Mouse (Mus musculus): ENCODE data around the gene Herc2.
"Not testable (repeated sequence)": the region's sequence is repeated elsewhere in the genome, so short reads cannot be mapped to it uniquely, and the experiment has no call there.

The Herc2 gene

DNA sequence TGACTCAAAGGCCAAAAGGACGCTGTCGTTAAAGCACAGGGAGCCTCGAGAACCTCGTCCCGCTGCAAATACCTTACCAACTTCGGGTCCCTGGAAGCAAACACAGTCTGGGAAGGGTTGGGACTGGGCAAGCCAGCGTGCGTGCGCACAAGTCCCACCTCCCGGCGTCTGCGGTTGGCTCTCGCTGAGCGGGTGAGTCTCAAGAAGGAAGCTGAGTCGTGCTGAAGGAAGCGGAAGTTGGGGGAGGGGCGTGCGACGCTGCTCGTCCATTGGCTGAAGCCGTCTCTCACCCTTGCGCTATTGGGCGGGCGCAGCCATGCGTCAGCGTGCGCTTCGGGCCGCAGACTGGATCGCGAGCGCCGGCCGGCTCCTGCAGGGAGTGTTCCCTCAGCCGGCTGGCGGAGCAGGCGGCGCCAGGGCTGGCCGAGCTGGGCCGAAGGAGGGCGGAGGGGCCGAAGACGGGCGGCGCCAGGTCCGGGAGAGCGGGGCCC is at the start of gene Herc2:
Gene Herc2 (plus strand): TSS at position 366 of the 491 bp plus-strand sequence.
- DNase-seq, result peak; percentile 99 to 100

DNA sequence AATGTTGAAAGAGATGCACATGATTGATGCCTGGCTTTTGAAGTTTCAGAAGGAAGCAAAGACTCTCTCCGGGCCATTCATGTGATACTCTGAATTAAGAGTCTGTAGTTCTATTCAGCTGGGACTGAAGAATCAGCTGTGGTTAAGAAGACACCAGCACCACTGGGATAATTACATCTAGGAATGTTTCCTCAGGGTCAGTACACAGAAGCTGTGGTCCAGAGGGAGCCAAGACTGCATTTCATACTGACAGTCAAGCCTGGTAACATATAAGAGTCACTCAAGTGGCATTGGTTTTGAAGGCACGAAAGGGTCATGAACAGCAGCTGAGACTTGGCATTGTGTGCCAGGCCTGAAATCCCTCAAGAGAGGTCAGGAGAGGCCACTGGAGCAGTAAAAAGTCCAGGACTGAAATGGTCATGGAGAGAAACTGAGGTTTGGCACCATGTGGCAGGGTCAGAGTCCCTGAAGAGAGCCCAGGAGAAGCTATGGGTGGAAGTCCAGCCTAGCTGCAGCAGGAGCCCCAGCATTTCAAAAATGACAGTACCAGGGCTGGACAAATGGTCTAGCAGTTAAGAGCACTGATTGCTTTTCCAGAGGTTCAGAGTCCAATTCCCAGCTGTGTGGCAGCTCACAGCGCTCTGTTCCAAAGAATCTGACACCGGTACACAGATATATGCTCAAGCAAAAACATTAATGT is 39.5 kb upstream of the Herc2 start:
- no peak for DNase-seq

DNA sequence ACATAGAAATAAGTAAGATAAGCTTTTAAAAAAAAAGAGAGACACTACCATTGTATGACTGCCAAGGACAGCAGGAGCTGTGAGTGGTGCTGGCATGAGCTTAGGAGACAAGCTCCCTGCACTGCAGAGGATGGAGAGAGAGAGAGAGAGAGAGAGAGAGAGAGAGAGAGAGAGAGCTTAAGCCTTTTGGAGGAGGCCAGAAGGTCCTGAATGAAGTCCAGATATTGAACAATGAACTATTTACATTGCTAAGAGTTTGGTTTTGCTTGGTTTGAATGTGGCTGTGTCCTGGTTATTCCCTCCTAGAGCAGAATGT is 39.0 kb upstream of the Herc2 start:
- no peak for DNase-seq

DNA sequence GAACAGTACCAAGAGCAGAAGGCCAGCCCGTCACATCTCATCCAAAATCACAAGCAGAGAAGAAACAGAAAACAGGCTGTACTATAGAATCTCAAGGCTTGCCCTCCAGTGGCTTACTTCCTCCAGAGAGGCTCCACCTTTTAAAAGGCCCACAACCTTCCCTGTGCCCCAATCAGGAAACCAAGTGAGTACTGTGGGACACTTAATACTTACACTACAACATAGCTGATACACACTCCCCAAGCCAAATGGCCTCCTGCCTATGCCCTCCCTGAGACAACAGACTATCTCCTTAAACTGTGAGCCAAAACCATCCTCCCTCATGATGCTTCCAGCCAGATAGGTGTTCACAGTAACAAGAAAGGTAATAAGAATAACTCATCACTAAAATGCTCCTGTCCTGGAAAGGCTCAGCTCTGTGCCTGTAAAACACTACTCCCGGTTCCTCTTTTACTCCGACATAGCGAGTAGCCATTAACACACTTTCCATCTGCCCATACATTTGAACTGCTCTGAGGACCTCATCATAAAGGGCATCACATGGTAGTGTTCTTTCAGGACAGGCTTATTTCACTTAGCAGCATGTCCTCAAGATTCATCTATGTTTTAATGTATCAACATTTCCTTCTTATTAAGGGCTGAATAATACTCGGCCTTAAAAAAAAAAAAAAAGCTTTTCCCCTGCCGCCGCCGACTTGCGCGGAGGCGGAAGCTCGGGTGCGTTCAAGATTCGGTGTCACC is 36.6 kb upstream of the Herc2 start:
- DNase-seq, result no peak

DNA sequence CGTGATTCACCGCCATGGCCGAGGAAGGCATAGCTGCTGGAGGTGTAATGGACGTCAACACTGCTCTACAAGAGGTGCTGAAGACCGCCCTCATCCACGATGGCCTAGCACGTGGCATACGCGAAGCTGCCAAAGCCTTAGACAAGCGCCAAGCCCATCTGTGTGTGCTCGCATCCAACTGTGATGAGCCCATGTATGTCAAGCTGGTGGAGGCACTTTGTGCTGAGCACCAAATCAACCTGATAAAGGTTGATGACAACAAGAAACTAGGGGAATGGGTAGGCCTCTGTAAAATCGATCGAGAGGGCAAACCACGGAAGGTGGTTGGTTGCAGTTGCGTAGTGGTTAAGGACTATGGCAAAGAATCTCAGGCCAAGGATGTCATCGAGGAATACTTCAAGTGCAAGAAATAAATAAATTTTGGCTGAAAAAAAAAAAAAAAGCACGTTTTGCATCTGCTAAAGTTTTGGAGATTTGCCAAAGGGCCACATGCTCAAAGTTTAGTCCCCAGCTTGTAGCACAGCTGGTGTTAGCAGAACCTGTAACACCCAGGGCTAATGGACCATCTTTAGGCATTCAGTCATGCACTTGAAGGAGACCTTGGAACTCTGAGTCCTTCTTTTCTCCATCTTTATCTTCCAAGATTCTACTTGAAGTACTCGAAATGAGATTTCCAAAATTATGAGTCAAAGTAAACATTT is 35.8 kb upstream of the Herc2 start:
- DNase-seq, result not testable (repeated sequence)

DNA sequence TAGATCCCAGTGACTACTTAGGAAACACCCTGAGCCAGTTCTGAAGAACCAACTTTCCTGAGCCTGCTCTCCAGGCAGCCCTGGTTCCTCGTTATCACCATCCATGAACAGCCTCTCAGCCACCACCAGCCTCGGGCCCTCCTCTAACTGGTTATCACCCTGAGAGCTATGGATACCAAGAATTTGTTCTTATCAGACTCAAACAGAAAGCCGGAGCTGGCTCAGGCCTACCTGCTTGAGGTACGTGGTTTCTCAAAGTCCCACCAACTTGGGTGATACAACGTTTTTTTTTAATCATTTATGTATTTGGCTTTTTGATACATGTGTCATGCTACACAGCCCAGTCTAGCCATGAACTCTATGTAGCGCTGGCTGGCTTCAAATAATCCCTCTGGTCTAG is 34.8 kb upstream of the Herc2 start:
- DNase-seq, result no peak

DNA sequence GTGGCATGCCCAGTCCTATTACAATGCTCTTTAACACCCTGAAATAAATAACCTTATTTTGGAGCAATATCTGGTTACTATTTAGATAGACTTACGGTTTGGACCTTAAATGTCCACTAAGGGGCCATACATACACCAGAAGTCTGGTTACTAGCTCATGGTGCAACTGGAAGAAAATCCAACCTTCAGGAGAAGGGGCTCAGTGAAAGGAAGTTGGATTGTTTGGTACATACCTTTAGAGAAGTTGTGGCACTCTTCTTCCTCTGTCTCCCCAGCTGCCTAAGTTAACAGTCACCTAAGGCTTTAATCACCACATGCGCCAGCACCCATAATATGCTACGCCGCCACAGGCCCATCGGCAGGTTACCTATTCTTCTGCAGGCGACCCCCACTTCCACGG is 34.2 kb upstream of the Herc2 start:
- no peak for DNase-seq

DNA sequence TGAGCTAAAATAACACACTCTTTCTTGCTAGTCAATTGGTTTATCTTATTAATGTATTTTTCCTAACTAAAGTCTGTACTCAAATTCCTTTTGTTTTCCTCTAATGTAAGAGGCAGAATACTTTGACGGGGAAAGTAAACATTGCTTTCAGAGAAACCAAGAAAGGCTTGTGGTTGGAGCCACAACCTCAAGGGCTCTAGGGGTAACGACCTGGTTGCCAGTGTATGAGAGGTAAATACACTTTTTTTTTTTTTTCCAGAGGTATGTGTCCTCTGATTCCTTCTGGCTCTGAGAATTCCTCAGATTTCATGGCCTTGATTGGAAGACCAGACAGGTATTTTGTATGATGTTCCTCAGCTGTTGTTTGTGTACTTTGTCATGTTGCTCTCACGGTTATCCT is 32.2 kb upstream of the Herc2 start:
- DNase-seq, result no peak

DNA sequence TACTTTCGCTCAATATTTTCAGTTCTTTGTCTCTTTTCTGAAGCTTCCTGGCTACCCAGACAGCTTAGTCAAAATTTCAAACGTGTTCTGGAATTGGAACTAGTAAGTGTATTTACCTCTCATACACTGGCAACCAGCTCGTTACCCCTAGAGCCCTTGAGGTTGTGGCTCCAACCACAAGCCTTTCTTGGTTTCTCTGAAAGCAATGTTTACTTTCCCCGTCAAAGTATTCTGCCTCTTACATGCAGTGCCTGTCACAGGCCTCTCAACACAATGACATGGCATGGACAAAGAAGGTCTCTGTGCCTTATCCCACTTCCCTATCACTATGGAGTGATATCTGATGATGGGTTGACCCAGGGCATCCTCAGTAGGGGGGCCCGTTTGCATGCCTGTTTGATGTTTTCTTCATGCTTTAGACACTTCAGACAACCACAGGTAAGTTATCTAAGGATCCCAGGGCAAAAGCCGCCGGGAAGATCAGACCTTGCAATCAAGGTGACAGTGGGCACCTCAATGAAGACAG is 31.5 kb upstream of the Herc2 start:
- peak in 1 of 2 experiments; percentile 11 for DNase-seq

DNA sequence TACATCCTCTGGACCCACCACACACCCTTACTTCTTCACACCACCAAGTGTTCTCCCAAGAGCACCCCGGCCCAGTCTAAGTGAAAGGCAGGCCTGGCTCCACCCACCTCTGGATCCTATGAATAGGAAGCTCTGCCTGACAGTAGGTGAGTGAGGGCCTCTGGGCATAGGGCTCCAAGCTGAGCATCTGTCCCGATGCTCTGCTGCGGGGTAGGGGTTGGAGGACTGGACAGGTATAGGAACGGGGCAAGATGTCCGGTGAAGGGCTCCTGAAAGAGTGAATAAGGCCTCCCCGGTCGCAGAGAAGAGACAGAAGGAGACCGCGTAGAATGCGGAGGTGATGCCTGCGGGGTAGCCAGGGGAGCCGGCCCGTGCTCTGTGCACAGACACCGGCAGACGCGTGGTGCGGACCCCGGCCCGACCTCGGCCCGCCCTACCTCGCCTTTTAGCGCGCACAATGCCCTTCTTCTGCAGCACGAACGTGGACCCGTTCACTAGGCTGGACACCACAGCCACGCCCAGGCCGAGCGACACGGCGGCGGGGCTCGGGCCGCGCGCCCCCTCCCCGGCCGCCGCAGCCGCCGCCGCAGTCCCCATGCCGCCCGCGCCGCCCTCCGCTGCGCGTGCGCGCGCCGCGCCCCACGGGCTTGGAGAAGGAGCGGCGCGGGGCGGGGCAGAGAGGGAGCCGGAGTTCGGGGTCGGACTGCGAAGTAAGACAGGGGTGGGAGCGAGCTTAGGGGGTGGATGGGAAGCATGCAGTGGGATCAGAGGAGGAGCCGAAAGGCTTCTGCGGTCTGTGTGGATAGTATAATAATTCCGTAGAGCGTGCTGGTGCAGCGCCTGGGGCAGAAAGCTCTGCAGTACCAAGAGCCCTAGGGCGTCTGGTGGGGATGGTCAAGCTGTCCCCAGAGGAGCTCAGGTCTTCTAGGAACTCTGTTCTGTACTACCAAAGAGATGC is 30.7 kb upstream of the Herc2 start:
- DNase-seq, result peak; percentile 70 to 79

DNA sequence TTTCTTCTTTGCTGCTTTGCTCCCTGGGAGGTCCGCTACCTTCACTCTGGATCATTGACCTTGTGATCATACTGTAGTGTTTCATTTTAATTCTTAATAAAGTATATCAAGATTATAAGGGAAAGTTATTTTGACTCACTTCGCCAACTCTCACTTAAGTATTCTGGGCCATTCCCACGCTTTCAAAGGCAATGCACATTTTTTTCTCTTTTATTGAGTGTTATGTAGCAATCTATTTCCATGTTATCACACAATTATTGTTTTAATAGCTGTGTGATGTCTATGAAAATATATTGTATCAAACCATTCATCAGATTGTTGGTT is 30.1 kb upstream of the Herc2 start, which contains the start of gene Nipa1:
Gene Nipa1 (minus strand): TSS at position 25 of the 324 bp plus-strand sequence.
- no peak for DNase-seq

DNA sequence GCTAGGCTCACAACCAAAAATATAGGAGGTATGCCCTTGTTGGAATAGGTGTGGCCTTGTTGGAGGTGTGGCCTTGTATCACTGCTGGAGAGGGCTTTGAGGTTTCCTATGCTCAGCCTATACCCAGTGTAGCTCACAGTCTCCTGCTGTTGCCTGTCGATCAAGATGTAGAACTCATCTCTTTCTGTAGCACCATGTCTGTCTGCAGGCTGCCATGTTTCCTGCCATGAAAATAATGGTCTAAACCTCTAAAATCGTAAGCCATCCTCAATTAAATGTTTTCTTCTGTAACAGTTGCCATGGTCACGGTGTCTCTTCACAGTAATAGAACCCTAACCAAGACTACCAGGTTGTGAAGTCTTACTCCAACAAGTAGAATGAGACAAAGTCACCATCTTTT is 26.4 kb upstream of the Herc2 start:
- no peak for DNase-seq

DNA sequence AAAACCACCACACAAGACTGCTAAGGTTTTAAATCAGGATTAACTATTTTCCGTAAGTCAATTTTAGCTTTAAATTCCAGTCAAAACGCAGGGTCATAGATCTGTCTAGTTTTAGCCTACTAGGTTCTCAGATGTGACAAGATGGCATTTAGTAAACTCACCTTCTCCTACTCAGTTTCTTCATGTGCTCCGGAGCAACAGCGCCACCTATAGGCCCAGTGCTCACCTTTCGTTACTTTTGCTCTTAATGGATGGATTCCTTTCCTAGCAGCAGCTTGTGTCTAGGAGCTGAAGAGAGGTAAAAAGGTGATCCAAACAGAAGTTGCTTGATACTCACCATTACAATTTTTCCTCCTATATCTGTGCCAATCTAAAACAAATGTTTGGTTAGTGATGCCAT is 7.6 kb upstream of the Herc2 start:
- DNase-seq, result peak; percentile 64 to 78

DNA sequence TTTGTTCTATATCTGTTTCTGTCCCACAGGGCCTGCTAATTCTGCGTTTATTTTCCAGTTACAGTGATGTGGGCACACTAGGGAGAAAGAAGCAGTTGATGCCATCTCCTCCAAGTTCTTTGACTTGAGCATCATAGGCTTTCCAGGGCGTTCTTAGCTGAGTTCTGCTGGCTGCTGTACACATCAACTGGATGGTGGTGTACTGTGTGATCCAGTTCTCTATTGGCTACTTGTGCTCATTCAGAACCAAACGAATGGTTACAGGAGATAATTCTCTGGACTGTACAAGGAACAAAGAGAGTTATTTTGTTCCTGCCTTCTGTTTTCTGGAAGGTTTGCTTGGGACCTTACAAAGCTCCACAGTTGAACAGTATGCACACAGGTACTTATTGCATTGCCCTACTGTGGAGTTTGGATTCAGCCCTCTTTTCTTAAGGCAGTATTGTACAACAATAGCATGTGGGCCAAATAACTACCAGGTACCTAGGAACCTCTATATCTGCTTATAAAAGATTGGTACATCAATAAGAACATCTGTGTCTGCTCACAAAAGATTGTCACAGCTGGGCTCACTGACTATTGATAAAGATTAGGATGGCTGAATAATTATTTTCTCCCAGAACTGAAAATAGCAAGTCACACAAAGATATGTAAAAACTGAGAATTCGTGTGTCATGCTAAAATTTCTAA is 6.3 kb upstream of the Herc2 start:
- no peak for DNase-seq

DNA sequence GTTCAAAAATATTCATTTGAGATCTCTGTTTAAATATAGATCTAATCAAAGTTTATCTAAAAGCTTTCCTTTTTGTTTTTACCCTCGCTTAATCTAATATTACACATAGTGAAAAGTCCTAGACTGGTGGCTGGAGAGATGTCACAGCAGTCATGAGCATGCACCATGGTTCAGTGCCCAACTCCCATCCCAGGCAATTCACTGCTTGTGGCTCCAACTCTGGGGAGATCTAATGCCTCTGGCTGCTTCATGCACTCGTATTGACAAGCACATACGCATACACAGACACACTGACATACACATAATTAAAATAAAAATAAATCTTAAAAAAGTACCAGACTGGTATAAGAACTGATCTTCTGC is 5.7 kb upstream of the Herc2 start:
- no peak for DNase-seq

DNA sequence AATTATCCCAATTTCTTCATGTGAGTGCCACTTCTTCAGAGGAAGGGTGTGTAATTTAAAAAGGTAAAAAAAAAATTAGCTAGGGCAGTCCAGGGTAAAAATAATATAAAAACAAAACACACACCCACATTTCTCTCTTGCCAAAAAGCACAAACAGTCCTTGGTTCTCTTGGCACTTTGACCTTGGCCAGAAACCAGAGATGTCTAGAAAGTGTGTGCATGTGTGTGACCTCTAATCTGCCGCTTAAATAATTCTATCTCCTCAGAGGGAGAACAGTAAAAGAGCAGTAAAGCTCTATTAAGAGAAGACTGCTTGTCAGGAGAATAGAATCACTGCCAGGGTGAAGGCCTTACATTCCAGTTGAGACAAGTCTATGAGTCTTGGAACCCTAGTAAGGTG is 2.8 kb upstream of the Herc2 start:
- no peak for DNase-seq

DNA sequence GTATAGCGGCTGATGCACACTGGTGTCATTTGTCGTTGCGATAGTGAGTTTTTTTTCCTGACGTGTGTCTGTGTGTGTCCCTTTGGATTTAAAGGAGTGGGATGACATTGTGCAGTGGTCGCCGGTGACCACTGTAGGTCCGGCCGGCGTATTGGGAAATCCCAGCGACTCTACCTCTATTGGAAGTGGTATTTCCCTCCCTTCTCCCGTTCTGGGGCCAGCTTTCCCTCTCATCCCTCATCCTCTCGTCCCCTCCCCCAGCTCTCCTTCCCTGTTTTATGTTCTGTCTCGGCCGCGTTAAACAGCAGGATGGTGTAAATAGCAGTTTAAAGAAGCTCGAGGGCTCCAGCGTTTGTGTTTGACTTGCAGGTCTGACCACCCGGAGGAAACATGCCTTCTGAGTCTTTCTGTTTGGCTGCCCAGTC is 503 bp downstream of the Herc2 start:
- peak; percentile 23 to 25 for DNase-seq

DNA sequence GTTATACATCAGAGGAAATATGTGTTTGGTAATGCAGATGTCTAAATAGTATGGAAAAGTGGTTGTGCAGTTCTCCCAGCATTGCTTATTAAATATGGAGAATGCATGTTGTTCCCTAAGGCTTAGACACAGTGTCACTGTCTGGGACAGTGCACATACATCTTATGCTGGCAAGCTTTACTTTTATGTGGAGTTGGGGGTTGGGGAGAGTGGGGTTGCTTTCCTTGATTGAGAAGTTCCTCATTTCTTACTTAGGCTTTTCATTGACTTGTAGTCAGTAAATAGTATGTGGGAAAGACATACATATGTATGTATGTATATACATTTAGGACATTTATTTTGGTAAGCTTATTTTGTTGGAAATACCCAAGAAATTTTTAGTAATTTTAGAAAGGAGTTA is 3.0 kb downstream of the Herc2 start:
- DNase-seq, result no peak

DNA sequence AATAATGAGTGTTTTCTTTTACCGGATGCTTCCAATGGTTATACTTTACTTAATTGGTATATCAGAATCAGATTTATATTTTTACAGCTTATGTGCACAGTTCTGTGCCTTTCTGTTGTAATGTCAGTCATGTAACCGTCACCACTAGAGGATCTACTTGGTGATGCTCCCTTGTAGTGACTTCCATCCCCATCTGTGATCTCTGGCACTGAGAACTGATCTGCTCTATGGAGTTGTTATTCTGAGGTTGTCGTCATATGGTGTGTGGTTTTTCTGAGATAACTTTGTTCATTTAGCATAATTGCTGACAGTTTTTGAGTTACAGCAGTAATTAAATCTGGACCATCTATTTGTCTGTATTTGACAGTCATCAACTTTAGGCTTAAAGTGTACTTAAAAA is 5.3 kb downstream of the Herc2 start:
- no peak for DNase-seq

DNA sequence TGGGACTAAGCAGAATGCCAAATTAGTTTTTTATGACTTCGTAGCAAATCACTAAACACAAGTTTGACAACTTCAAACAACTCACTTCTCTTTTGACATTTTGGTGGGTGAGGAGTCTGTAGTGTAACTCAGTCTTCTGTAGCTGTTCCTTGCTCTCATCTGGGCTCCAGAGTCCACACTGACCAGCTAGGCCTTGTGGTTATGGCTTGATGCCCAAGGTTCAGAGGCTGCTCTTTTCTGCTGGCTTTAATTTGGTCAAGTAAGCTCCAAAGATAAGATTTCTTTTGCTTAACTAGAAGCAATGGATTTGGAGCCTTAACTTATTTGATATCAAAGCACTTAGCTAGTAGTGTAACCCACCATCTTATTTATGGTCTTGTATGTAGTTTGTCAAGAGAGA is 14.9 kb downstream of the Herc2 start:
- DNase-seq, result no peak

DNA sequence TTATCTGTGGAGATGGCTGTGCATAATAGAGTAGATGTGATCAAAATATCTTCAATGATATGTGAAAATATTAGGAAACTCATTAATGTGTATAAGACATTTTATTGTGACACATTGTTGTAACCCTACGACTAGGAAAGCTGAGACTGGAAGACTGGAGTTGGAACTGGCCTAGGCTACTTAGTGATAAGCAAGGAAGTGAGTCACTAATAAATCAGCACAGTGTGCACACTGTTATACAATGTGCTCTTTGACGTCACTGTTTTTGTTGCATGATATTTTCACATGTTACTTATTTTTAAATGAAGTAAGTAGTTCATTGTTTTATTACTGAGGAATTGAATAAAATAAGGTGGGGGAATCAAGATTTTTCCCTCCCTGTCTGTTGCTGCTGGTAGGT is 16.1 kb downstream of the Herc2 start:
- DNase-seq, result no peak

DNA sequence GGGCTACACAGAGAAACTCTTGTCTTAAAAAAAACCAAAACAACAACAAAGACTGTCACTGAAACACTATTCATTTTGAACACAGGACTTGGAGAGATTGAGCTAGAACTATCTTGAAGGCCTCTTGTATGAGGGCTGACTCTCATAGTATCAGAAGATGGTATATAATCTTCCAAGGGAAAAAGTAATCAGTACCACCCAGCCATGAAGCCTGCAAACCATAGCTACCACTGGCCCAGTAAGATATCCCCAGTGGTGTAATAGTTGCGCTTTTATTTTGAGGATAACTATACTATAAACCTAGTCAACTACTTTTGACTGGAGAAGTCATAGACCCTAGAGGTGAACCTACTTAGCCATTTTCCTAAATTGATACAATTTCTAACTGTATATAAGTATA is 16.6 kb downstream of the Herc2 start:
- no peak for DNase-seq

Measured in lung, postnatal 4 days (tissue).